Mouse (Mus musculus): ENCODE measurements at regions not wholly inside any gene's neighbourhood (a gene's known extent, or its start where the extent isn't known, plus 50 kb on each side); places are given as distances from the start of the nearest gene placed in this dataset.

GRCm38 (mm10) chr4:97381084-97381483 is 198.1 kb upstream of the Gm10192 start:
- in situ Hi-C loops (cut with MboI, MseI), result no loop called here

GRCm38 (mm10) chr4:97377593-97378542 is 194.9 kb upstream of the Gm10192 start:
- in situ Hi-C loops (cut with MboI, MseI), result no loop called here

GRCm38 (mm10) chr4:97360473-97360872 is 177.5 kb upstream of the Gm10192 start:
- in situ Hi-C loops (cut with MboI, MseI), result no loop called here

- in situ Hi-C loops (cut with MboI, MseI), result no loop called here
Measured at GRCm38 (mm10) chr4:97357958-97358357, 175.0 kb upstream of the Gm10192 start.

- in situ Hi-C loops (cut with MboI, MseI), result no loop called here
Measured at GRCm38 (mm10) chr4:97346799-97347198, 163.8 kb upstream of the Gm10192 start.

- in situ Hi-C loops (cut with MboI, MseI), result no loop called here
Measured at GRCm38 (mm10) chr4:97344335-97344734, 161.4 kb upstream of the Gm10192 start.

GRCm38 (mm10) chr4:97343378-97343777 is 160.4 kb upstream of the Gm10192 start:
- in situ Hi-C loops (cut with MboI, MseI), result no loop called here

All from T-helper 2 cell (primary cell).